Mouse (Mus musculus) intestine, postnatal 0 days (tissue): ENCODE data around the gene Nup85. TPM values are rescaled to one million over a fixed set of nuclear protein-coding genes. Genes with fewer than 3 reads are reported as not detected.
A peak's percentile ranks its signal among the peaks of the same experiment; 100 is the strongest.
"Not testable (repeated sequence)": the region's sequence is repeated elsewhere in the genome, so short reads cannot be mapped to it uniquely, and the experiment has no call there.

Experiments used
- ATAC-seq: fragments of 200-750 bp; cut with Nextera tagmentation; 2 replicates; pipeline ENCODE4 v1.8.0; 2017; ENCODE audit warnings: mild to moderate bottlenecking, moderate TSS enrichment, moderate library complexity
- H3K27ac ChIP-seq: fragments of 300-500 bp; sonication (generic); 2 replicates; pipeline ENCODE4 v1.5.1; 2014; ENCODE audit warnings: mild to moderate bottlenecking, low read depth, low read length, moderate library complexity
- H3K27me3 ChIP-seq: fragments of 300-500 bp; sonication (generic); replicated peaks from 2 replicates; pipeline ENCODE4 v1.6.1; 2014; ENCODE audit warnings: low read length, mixed read lengths; ENCODE audit not compliant: control insufficient read depth, insufficient read depth
- H3K36me3 ChIP-seq: fragments of 300-500 bp; sonication (generic); 2 replicates; pipeline ENCODE4 v1.6.1; 2014; ENCODE audit warnings: mild to moderate bottlenecking, moderate library complexity; ENCODE audit not compliant: control insufficient read depth, insufficient read depth
- H3K4me1 ChIP-seq: fragments of 300-500 bp; sonication (generic); replicated peaks from 2 replicates; pipeline ENCODE4 v1.6.1; 2014; ENCODE audit warnings: antibody characterized with exemption, low read length, mixed read lengths; ENCODE audit not compliant: control insufficient read depth, insufficient read depth
- H3K4me2 ChIP-seq: fragments of 300-500 bp; sonication (generic); replicated peaks from 2 replicates; pipeline ENCODE4 v1.6.1; 2014; ENCODE audit warnings: low read depth, mild to moderate bottlenecking, moderate library complexity
- H3K4me3 ChIP-seq: fragments of 300-500 bp; sonication (generic); 2 replicates; pipeline ENCODE4 v1.5.1; 2014; ENCODE audit warnings: low read depth, low read length
- H3K9ac ChIP-seq: fragments of 300-500 bp; sonication (generic); 2 replicates; pipeline ENCODE4 v1.6.1; 2014; ENCODE audit warnings: mild to moderate bottlenecking, low read depth, low read length
- H3K9me3 ChIP-seq: fragments of 300-500 bp; sonication (generic); 2 replicates; pipeline ENCODE4 v1.6.1; 2016; ENCODE audit warnings: mixed run types; ENCODE audit not compliant: control insufficient read depth
- CTCF ChIP-seq: sonication (generic); IDR thresholded peaks from 2 replicates; pipeline ENCODE4 v1.5.1; 2016; ENCODE audit warnings: low read depth, mild to moderate bottlenecking, control low read depth, antibody characterized with exemption, moderate library complexity
- WGBS: fragments of 180-500 bp; shearing (Covaris S2); extraction: QIAGEN DNeasy Blood & Tissue Kit; methylation state at CpG from one replicate; pipeline ENCODE4 v1.1.7; 2014; 5-methylcytosine and 5-hydroxymethylcytosine counted together
- polyA plus RNA-seq: library from polyadenylated mRNA; unstranded; fragments of >200 nt; fragmentation: Nextera tagmentation; extraction: Ambion mirVana; gene quantifications from 2 replicates; pipeline ENCODE4 v1.2.1, GENCODE M21; 2015

Nup85 gene
- polyA plus RNA-seq, 1 experiment from 2014 or later, result 30.4 TPM

DNA sequence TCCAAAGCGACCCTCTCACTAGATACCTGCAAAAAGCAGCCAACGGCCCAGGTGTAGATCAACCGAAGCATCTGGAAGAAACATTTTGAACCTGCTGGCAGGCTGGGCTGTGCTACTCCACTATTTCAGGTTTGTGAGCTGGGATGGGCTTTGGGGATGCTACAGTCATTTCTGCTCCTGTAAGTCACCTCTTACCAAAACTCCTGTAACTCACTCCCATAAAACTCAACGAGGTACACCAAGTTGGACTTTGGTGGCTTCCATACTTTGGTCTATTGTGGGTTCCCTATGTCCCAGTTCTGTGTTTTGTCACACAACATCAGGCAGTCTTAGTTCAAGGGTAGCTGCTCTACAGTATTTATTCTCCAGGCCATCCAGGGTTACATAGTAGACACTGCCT, 43.2 kb upstream of the Nup85 start:
- no peaks in the 10 kb centered on the region for H3K4me1 ChIP-seq
- no peak overlapping the region for H3K27ac ChIP-seq
- H3K27me3 ChIP-seq, result no peaks in the 10 kb centered on the region
- TF ChIP-seq CTCF, result no peak
- H3K9ac ChIP-seq, result no peak overlapping the region
- no peak overlapping the region for H3K4me3 ChIP-seq
- 74% methylated on average over 4 of the region's 4 CpGs for WGBS
- peaks cover 31% of the 10 kb centered on the region for H3K36me3 ChIP-seq
- ATAC-seq, result no peak
- H3K9me3 ChIP-seq, result no peaks in the 10 kb centered on the region
- H3K4me2 ChIP-seq, result no peak overlapping the region

DNA sequence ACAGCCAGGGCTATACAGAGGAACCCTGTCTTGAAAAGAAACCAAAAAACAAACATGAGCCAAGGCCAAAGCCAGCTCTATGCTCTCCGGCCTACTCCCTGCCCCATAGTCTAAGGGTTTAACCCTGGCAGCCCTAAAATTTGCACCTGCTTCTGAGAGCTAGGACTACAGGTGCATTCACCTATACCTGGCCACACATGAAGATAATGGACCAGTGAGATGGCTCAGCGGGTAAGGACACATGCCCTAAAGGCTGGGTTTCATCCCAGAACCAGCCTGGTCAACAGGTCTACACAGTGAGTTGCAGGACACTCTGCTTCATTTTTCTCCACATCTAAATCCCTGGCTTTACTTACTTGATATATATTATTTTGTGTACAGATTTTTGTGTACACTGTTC, 42.0 kb upstream of the Nup85 start:
- peak; percentile 16; the same call in 1 of the 2 replicates for ATAC-seq
- no peaks in the 10 kb centered on the region for H3K4me1 ChIP-seq

DNA sequence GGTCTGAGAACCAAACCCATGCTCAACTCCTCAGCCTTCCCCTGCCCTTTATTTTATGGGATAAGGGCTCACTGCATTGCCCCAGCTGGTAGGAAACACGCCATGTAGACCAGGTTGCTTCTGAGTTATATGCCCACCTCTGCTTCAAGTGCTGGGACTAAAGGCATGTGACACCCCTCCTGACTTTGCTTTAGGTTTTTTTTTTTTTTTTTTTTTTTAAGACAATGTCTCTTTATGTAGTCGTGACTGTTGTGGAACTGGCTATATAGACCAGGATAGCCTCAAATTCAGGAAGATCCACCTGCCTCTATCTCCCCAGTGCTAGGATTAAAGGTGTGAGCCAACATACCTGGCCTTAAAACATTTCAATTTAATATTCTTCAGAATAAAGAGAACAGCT, 41.5 kb upstream of the Nup85 start:
- Histone ChIP-seq H3K4me1 (no peaks in the 10 kb centered on the region), H3K4me3 (no peak overlapping the region), H3K36me3 (peaks cover 40% of the 10 kb centered on the region), H3K27ac (no peak overlapping the region), H3K9ac (no peak overlapping the region), H3K27me3 (no peaks in the 10 kb centered on the region), H3K9me3 (no peaks in the 10 kb centered on the region), H3K4me2 (no peak overlapping the region)
- ATAC-seq, result no peak
- no peak for TF ChIP-seq CTCF
- WGBS, result 77% methylated on average over 2 of the region's 2 CpGs

More for the DNA sequence above, 42.0 kb upstream of the Nup85 start:
- H3K4me3 ChIP-seq, result no peak overlapping the region
- H3K36me3 ChIP-seq, result peaks cover 40% of the 10 kb centered on the region
- no peak overlapping the region for H3K9ac ChIP-seq
- TF ChIP-seq CTCF, result no peak
- H3K27me3 ChIP-seq, result no peaks in the 10 kb centered on the region
- 85% methylated on average over 2 of the region's 2 CpGs for WGBS
- H3K27ac ChIP-seq, result no peak overlapping the region
- H3K9me3 ChIP-seq, result no peaks in the 10 kb centered on the region
- no peak overlapping the region for H3K4me2 ChIP-seq

DNA sequence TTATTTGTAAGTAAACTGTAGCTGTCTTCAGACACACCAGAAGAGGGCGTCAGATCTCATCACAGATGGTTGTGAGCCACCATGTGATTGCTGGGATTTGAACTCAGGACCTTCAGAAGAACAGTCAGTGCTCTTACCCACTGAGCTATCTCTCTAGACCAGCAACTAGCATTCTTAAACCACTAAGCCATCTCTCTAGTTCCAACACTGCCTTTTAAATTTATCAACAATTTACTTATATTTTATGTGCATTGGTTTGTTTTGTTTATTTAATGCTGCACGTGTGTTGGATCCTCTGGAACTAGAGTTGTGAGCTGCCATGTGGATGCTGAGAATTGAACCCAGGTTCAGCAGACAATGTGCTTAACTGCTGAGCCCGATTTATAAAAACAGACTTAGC, 37.8 kb upstream of the Nup85 start:
- H3K4me1 ChIP-seq, H3K27ac ChIP-seq, H3K9ac ChIP-seq, H3K4me2 ChIP-seq, H3K4me3 ChIP-seq, H3K27me3 ChIP-seq, ATAC-seq, H3K9me3 ChIP-seq: not testable (repeated sequence)
- 74% methylated on average over 3 of the region's 3 CpGs for WGBS
- peaks cover 61% of the 10 kb centered on the region for H3K36me3 ChIP-seq

DNA sequence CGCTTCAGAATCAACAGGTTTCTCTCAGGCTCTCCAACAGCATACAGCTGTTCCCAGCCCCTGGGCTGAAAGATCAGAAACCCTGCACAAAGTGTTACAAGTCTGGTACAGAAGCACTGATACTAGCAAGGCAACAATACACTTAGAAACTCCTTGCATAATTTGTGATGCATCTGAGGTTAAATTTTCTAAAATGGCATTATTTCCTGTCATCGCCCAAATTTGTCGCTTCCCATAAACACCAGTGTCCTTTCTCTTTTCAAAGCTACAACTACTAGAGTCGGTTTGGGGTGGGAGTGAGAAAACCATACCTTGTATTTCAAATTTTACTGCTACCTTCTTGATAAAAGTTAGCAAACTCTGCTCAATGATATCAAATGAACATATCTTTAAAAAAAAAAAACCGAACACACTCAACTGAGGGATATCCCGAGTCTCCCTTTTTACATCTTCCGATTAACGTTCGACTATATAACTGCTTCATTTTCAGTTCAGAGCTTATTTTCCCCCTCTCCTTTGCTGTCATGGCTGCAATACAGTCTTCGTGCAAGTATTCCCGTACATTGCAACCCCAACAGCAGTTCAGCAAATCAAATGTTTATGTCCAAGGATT, 29.4 kb upstream of the Nup85 start:
- TF ChIP-seq CTCF, result no peak
- Histone ChIP-seq H3K27me3 (no peaks in the 10 kb centered on the region), H3K4me1 (no peaks in the 10 kb centered on the region), H3K4me2 (peak overlapping the region; percentile 87), H3K4me3 (peak overlapping the region; percentile 90), H3K27ac (peak overlapping the region; percentile 99), H3K9ac (peak overlapping the region; percentile 95), H3K9me3 (no peaks in the 10 kb centered on the region), H3K36me3 (peaks cover 31% of the 10 kb centered on the region)
- no peak for ATAC-seq
- WGBS, result 3% methylated on average over 11 of the region's 11 CpGs

DNA sequence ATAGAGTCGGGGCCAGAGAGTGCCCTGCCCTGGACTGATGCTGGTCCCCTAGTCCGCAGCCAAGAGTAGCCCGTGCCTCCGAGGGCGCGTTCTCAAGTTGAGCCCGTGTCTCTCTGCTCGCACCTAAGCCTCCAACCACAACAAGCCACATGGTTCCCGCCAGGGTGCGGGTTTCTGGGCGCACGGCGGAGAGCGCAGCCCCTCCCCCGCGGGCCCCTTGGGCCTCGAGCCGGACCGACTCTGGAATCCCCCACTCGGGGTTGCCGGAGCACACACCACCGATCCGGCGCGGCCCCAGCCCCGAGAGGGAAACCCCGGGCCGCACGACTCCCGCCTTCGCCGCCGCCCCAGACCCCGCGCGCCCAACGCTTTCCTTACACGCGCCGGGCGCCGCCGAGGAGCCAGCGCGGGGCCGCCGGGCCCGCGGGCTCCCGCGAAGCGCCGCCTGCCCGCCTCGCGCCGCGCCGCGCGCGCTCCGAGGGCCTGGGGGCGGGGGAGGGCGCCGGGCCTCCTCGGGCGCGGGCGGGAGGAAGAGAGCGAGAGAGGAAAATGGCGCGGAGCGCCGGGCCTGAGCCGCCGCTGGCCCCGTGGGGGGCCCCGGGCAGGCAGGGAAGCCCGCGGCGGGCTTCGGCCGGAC, 28.7 kb upstream of the Nup85 start:
- under 1% methylated on average over 78 of the region's 84 CpGs for WGBS
- H3K4me1 ChIP-seq, result no peaks in the 10 kb centered on the region
- no peaks in the 10 kb centered on the region for H3K9me3 ChIP-seq
- peak overlapping the region; percentile 90 for H3K4me3 ChIP-seq
- no peak for TF ChIP-seq CTCF
- peak overlapping the region; percentile 87 for H3K4me2 ChIP-seq
- peak; percentile 71 for ATAC-seq
- peaks cover 27% of the 10 kb centered on the region for H3K36me3 ChIP-seq
- no peaks in the 10 kb centered on the region for H3K27me3 ChIP-seq
- H3K9ac ChIP-seq, result peak overlapping the region; percentile 95
- peak overlapping the region; percentile 99 for H3K27ac ChIP-seq
